Mouse (Mus musculus) thymus, adult 2 months (tissue): ENCODE data around the gene Got1. TPM values are rescaled to one million over a fixed set of nuclear protein-coding genes. Genes with fewer than 3 reads are reported as not detected.

Experiments used
- DNase-seq: peaks from one replicate; pipeline ENCODE4 v3.0.0; 2021
- H3K27ac ChIP-seq: fragments of 200-500 bp; 2 replicates; pipeline ENCODE4 v1.5.1; 2012; ENCODE audit warnings: low read length, control low read depth; ENCODE audit not compliant: control insufficient read depth, insufficient read depth
- H3K27me3 ChIP-seq: fragments of 200-500 bp; 2 replicates; pipeline ENCODE4 v1.6.1; 2012; ENCODE audit warnings: mild to moderate bottlenecking, low read length, moderate library complexity, mixed read lengths; ENCODE audit not compliant: control insufficient read depth, insufficient read depth
- H3K36me3 ChIP-seq: fragments of 200-500 bp; 2 replicates; pipeline ENCODE4 v1.6.1; 2012; ENCODE audit warnings: mild to moderate bottlenecking, low read length, moderate library complexity; ENCODE audit not compliant: control insufficient read depth, insufficient read depth
- H3K4me1 ChIP-seq: fragments of 200-500 bp; replicated peaks from 2 replicates; pipeline ENCODE4 v1.6.1; 2012; ENCODE audit warnings: low read length; ENCODE audit not compliant: control insufficient read depth, insufficient read depth
- H3K4me3 ChIP-seq: fragments of 200-500 bp; 2 replicates; pipeline ENCODE4 v1.5.1; 2012; ENCODE audit warnings: mild to moderate bottlenecking, low read length, control low read depth, moderate library complexity; ENCODE audit not compliant: control insufficient read depth, insufficient read depth
- CTCF ChIP-seq: fragments of 200-500 bp; IDR thresholded peaks from 2 replicates; pipeline ENCODE4 v1.5.1; 2012; ENCODE audit warnings: mild to moderate bottlenecking, control low read depth, low read length, moderate library complexity, borderline replicate concordance; ENCODE audit not compliant: control insufficient read depth, poor library complexity, insufficient read depth; ENCODE audit errors: extremely low read depth
- POLR2A ChIP-seq: fragments of 200-500 bp; IDR thresholded peaks from 2 replicates; pipeline ENCODE4 v1.6.1; 2012; ENCODE audit warnings: mild to moderate bottlenecking, low read length, control low read depth, moderate library complexity; ENCODE audit not compliant: control insufficient read depth, poor library complexity, insufficient read depth; ENCODE audit errors: extremely low read depth
- WGBS: fragments of 180-500 bp; shearing (Covaris S2); methylation state at CpG from one replicate; pipeline ENCODE4 v1.1.7; 2018; 5-methylcytosine and 5-hydroxymethylcytosine counted together
- polyA plus RNA-seq: library from polyadenylated mRNA; depleted of rRNA; stranded (reverse); fragments of >200 nt; gene quantifications from 2 replicates; pipeline ENCODE4 v1.2.3, GENCODE M21; 2012

The Got1 gene
- polyA plus RNA-seq, 1 experiment, result 41.4 TPM

DNA sequence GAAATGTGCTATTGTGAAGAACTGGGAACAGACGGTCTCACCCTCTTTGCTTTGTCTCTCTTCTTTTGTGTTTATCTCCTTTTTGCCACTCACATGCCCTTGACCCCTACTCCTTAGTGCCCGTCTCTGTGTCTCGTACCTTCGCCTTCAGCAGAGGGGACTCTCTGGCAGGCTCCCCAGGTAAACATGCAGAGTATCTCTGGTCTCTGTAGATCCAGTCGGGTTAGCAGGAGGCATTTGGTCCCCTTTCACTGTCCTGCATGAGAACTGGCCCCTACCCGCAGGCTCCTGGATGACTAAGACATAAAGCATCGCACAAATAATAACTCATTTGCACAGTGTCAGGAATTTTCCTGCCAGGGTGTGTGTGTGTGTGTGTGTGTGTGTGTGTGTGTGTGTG, 48.3 kb downstream of the Got1 start:
- no peak overlapping the region for H3K4me3 ChIP-seq
- no peaks in the 10 kb centered on the region for H3K36me3 ChIP-seq
- 82% methylated on average over 7 of the region's 7 CpGs for WGBS
- TF ChIP-seq POLR2A, result no peak
- no peak for TF ChIP-seq CTCF
- no peaks in the 10 kb centered on the region for H3K27me3 ChIP-seq
- H3K27ac ChIP-seq, result no peak overlapping the region
- DNase-seq, result no peak
- no peaks in the 10 kb centered on the region for H3K4me1 ChIP-seq

DNA sequence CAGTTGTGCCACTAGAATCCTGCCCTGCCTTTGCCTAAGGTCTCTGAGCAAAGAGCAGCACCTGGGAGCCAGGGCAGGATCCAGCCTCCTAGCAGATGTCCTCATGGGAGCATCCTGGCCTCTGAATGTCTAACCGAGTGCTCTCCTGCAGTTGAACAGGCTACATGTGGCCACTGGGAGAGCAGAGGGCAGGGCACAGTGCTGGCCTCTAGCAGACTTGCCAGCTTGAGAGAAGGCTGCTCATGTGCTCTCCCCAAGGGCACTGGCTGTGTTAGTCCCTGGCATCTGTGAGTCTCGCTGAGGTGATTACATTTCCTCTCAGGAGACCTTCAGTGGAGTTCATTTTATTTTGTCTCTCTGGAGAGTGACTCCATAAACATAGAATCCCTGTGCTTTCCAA, 48.8 kb downstream of the Got1 start:
- WGBS, result 52% methylated on average over 2 of the region's 2 CpGs

DNA sequence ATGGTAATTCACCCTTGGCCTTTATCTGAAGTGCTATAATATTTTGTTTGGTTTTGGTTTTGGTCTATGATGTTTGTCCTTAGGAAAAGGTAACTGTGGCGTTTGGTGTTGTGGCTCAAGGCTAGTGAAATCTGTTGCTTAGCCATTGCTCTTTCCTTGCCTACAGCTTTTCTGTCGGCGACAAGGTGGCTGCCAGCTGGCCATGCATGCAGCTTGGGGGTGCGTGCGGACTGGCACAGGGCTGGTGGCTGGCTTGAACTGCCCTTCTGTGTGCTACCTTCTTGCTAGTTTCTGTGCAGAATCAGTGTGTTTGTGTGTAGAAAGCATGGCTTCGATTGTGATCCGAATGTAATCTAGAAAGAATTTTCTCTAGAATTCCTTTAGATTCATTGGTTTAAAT, 51.6 kb downstream of the Got1 start:
- Histone ChIP-seq H3K4me1 (no peaks in the 10 kb centered on the region), H3K27ac (no peak overlapping the region), H3K27me3 (no peaks in the 10 kb centered on the region), H3K36me3 (no peaks in the 10 kb centered on the region), H3K4me3 (no peak overlapping the region)
- TF ChIP-seq POLR2A (no peak), CTCF (no peak)
- DNase-seq, result no peak
- 98% methylated on average over 7 of the region's 7 CpGs for WGBS

More for the DNA sequence above, 48.8 kb downstream of the Got1 start:
- Histone ChIP-seq H3K27ac (no peak overlapping the region), H3K36me3 (no peaks in the 10 kb centered on the region), H3K4me3 (no peak overlapping the region), H3K4me1 (no peaks in the 10 kb centered on the region), H3K27me3 (no peaks in the 10 kb centered on the region)
- TF ChIP-seq CTCF (no peak), POLR2A (no peak)
- no peak for DNase-seq

DNA sequence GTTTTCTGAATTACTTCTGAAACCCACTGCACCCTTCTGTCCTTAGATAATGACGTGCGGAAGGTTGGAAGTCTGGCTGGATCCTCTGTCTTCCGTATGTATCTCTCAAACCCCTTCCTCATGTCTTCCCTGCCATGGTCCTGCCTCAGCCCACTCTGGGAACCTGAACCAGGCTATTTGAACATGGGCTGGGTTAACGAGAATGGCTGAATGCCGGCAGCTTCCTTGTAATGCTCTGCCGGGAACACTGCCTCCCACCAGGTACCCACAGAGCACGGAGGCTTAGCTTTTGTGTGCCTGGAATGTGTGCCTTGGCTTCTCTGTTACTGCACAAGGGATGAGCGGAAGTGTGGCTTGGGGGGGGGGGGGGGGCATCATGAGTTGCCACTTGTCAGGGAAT, 52.1 kb downstream of the Got1 start:
- Histone ChIP-seq H3K27ac (no peak overlapping the region), H3K4me1 (no peaks in the 10 kb centered on the region), H3K36me3 (no peaks in the 10 kb centered on the region), H3K27me3 (no peaks in the 10 kb centered on the region), H3K4me3 (no peak overlapping the region)
- WGBS, result 94% methylated on average over 8 of the region's 8 CpGs
- TF ChIP-seq POLR2A (no peak), CTCF (no peak)
- no peak for DNase-seq

DNA sequence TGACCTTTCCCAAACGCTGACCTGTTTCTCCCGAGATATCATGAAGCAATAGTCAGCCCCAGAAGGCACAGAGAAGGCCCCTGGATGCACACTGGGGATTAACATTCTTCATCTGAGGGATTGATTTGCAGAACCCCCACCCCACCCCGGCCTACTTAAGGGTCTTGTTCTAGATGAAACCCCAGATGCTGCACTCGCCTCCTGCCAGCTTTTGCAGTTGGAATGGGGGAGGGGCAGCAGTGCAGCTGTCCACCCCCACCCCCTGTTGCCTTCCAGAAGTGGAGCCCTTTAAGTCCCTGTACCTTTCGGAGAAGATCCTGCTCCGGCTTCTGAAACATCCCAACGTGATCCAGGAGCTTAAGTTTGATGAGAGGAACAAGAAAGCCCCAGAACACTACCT, 55.1 kb downstream of the Got1 start:
- WGBS, result 85% methylated on average over 7 of the region's 7 CpGs

DNA sequence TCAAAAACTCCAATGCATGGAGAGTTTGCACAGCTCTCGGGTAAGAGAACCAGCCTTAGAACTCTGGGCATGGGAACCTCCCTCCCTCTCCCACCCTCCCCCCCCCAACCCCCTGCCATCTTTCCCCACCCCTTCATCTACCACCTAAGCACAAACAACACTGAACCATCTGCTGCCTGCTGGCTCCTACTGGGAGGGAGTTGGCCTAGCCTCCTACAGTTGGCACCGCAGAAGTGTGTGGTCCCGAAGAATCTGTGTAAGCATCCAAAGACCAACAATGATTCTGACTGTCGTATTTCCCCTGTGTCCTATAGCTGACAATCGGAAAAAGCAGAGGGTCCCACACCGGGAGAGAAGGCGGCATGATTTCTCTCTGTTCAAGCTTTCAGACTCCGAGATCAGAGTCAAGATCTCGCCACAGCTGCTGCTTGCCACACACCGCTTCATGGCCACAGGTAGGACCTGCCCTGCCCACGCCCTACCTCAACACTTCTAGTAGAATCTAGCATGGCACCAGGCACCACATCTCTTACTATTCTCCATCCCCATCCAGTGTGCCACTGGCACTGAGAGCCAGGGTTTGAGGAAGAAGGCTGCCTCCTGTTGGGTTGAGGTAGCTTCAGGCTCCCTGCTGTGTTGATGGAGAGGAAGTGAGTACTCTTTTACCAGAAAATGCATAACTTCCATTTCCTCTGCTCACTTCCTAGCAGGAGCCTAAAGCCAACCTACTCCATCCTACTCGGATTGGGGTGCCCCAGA, 56.3 kb downstream of the Got1 start:
- Histone ChIP-seq H3K36me3 (no peaks in the 10 kb centered on the region), H3K4me3 (no peak overlapping the region), H3K4me1 (no peaks in the 10 kb centered on the region), H3K27ac (no peak overlapping the region), H3K27me3 (no peaks in the 10 kb centered on the region)
- TF ChIP-seq CTCF, result no peak
- TF ChIP-seq POLR2A, result no peak
- 87% methylated on average over 12 of the region's 12 CpGs for WGBS
- DNase-seq, result no peak

More for the DNA sequence above, 55.1 kb downstream of the Got1 start:
- Histone ChIP-seq H3K36me3 (no peaks in the 10 kb centered on the region), H3K27ac (no peak overlapping the region), H3K4me1 (no peaks in the 10 kb centered on the region), H3K4me3 (no peak overlapping the region), H3K27me3 (no peaks in the 10 kb centered on the region)
- TF ChIP-seq CTCF (no peak), POLR2A (no peak)
- no peak for DNase-seq

DNA sequence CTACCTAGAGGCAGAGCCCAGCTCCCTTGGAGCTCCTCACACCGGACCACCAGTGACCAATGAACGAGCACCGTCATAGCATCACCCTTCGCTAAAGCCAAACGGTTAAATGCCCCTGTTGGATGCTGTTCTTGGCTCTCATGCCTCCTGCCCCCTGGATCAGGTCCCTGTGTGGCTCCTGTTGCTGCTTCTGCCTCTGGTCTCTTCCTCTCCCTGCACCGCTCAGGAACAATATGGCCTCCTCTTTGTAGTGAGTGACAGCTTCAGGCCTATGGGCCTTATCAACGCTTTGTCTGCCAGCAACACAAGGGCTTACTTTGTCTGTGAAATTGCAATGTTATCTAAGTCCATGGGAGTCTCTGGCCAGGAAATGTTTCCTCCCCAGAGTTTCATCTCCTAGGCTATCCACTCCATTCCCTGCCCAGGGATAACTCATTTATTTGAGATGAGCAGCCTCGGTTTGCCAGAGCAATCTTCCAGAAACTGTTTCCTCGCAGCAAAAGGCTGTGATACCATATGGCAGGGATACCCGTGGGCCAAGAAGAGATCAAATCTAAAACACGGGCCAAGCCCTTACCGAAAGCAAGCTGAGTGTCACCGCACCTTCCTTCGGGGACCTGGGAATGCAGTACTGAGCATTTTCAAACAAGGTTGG, 58.7 kb downstream of the Got1 start:
- no peaks in the 10 kb centered on the region for H3K27me3 ChIP-seq
- H3K4me1 ChIP-seq, result no peaks in the 10 kb centered on the region
- no peak overlapping the region for H3K4me3 ChIP-seq
- H3K27ac ChIP-seq, result no peak overlapping the region
- DNase-seq, result no peak
- no peaks in the 10 kb centered on the region for H3K36me3 ChIP-seq
- TF ChIP-seq POLR2A (no peak), CTCF (no peak)
- 94% methylated on average over 14 of the region's 14 CpGs for WGBS
